Mouse (Mus musculus) E14TG2a.4 (cell line): Measurements from ENCODE around the gene Cass4.

Experiments
- H3K27me3 ChIP-seq: 2 replicates; pipeline ENCODE4 v1.6.1; 2014; ENCODE audit warnings: low read length, control low read depth; ENCODE audit not compliant: insufficient read depth
- H3K36me3 ChIP-seq: 2 replicates; pipeline ENCODE4 v1.6.1; 2014; ENCODE audit warnings: low read length, control low read depth; ENCODE audit not compliant: insufficient read depth
- H3K4me1 ChIP-seq: replicated peaks from 2 replicates; pipeline ENCODE4 v1.6.1; 2014; ENCODE audit warnings: low read depth, low read length, control low read depth
- H3K4me3 ChIP-seq: replicated peaks from 2 replicates; pipeline ENCODE4 v1.5.1; 2014; ENCODE audit warnings: mild to moderate bottlenecking, low read length
- H3K9me3 ChIP-seq: 2 replicates; pipeline ENCODE4 v1.6.1; 2014; ENCODE audit warnings: low read length, control low read depth
- CTCF ChIP-seq: conservative IDR thresholded peaks from 2 replicates; pipeline ENCODE4 v1.5.1; 2014; ENCODE audit warnings: low read length
- NANOG ChIP-seq: IDR thresholded peaks from 2 replicates; pipeline ENCODE4 v1.6.1; 2014; ENCODE audit warnings: borderline replicate concordance, low read length, mixed read lengths
- POU5F1 ChIP-seq: IDR thresholded peaks from 2 replicates; pipeline ENCODE4 v1.6.1; 2014; ENCODE audit warnings: low read length, borderline replicate concordance

Gene Cass4

GRCm38 (mm10) chr2:172439843-172440639 lies 46.4 kb downstream of the Cass4 start, which contains the start of gene Rtf2:
TSS of gene Rtf2 (plus strand) at chr2:172440556.
- Histone ChIP-seq H3K4me1 (peaks cover 27% of the 10 kb centered on the region), H3K9me3 (no peaks in the 10 kb centered on the region), H3K4me3 (peak within 1 kb of the TSS; percentile 92), H3K27me3 (no peaks in the 10 kb centered on the region), H3K36me3 (peaks cover 12% of the 10 kb centered on the region)
- TF ChIP-seq CTCF (no peak), POU5F1 (no peak), NANOG (no peak)

DNA sequence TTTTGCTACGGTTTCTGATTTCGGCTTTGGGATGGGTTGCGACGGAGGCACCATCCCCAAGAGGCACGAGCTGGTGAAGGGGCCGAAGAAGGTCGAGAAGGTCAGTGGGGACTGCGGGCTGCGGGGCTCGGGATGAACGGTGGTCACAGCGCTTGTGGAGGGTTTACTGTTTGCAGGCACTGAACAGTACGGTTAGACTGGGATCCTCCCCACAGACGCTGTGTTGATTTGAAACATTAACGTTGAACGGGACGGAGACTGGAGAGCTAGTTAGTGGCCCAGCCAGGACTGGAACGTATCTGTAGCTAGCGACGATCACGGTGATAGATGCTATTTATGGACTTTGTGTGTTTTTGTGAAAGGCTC lies 47.0 kb downstream of the Cass4 start:
- Histone ChIP-seq H3K4me3 (peak overlapping the region; percentile 92), H3K4me1 (peaks cover 27% of the 10 kb centered on the region), H3K36me3 (peaks cover 16% of the 10 kb centered on the region), H3K9me3 (no peaks in the 10 kb centered on the region), H3K27me3 (no peaks in the 10 kb centered on the region)
- TF ChIP-seq NANOG: no peak
- TF ChIP-seq CTCF: no peak

- Histone ChIP-seq H3K27me3 (no peaks in the 10 kb centered on the region), H3K36me3 (peaks cover 22% of the 10 kb centered on the region), H3K4me1 (peaks cover 27% of the 10 kb centered on the region), H3K4me3 (peak overlapping the region; percentile 92), H3K9me3 (no peaks in the 10 kb centered on the region)
- TF ChIP-seq CTCF (no peak), POU5F1 (no peak), NANOG (no peak)
These were observed 47.6 kb downstream of the Cass4 start for GRCm38 (mm10) chr2:172441176-172441575.

GRCm38 (mm10) chr2:172445617-172446016 lies 52.0 kb downstream of the Cass4 start:
- H3K9me3 ChIP-seq: no peaks in the 10 kb centered on the region
- H3K36me3 ChIP-seq: peaks cover 66% of the 10 kb centered on the region
- peaks cover 27% of the 10 kb centered on the region for H3K4me1 ChIP-seq
- TF ChIP-seq POU5F1: no peak
- TF ChIP-seq CTCF: no peak
- no peak for TF ChIP-seq NANOG
- no peak overlapping the region for H3K4me3 ChIP-seq
- no peaks in the 10 kb centered on the region for H3K27me3 ChIP-seq

DNA sequence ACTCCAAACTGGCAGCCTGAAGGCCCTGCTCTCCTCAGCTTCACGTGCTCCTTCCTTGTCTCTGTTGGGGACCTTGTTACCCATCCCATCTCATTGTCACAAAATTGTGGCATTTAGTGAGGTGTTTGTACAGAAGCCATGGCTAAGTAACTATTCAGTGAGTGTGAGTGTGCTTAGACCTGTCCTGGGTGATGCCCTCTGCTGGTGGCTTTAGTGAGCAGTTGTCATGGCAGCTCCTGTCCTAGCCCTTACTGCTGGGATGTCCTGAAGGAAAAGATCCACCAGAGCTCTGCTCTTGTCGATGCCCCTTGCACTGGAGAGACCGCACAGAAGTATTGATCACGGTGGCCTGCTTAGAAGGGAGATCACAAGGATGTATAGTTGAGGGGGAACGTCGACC lies 53.7 kb downstream of the Cass4 start:
- Histone ChIP-seq H3K9me3 (no peaks in the 10 kb centered on the region), H3K36me3 (peaks cover 83% of the 10 kb centered on the region), H3K27me3 (no peaks in the 10 kb centered on the region), H3K4me1 (peaks cover 17% of the 10 kb centered on the region), H3K4me3 (no peak overlapping the region)
- TF ChIP-seq POU5F1: no peak
- peak; percentile 30 for TF ChIP-seq CTCF

- peaks cover 93% of the 10 kb centered on the region for H3K36me3 ChIP-seq
- peaks cover 16% of the 10 kb centered on the region for H3K4me1 ChIP-seq
- no peaks in the 10 kb centered on the region for H3K9me3 ChIP-seq
- no peaks in the 10 kb centered on the region for H3K27me3 ChIP-seq
- no peak overlapping the region for H3K4me3 ChIP-seq
- TF ChIP-seq NANOG: no peak
- no peak for TF ChIP-seq POU5F1
- no peak for TF ChIP-seq CTCF
These were observed 54.7 kb downstream of the Cass4 start for GRCm38 (mm10) chr2:172448329-172448728.

DNA sequence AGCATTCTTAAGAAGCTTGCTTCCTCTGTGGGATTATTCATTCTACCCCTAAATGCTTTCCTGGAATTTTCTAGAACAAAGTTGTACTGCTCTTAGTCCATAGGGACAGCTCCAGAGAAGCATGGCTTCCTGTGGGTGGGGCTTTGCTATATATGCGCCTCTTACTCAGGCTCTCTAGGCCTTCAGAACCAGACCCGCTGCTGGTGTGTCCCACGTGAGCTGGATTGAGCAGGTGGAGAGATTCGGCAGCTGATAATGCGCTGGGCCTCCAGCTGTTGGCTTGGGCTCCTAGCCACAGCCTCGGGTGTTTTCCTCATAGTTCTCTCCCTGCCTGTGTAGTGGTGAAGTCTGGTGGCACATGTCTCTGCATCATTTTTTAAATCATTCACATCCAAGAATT lies 57.0 kb downstream of the Cass4 start:
- TF ChIP-seq CTCF (no peak), POU5F1 (no peak), NANOG (no peak)
- no peaks in the 10 kb centered on the region for H3K27me3 ChIP-seq
- H3K36me3 ChIP-seq: peaks cover 98% of the 10 kb centered on the region
- peaks cover 12% of the 10 kb centered on the region; the same call in 1 of the 2 replicates for H3K4me1 ChIP-seq
- no peaks in the 10 kb centered on the region for H3K9me3 ChIP-seq
- no peak overlapping the region for H3K4me3 ChIP-seq

DNA sequence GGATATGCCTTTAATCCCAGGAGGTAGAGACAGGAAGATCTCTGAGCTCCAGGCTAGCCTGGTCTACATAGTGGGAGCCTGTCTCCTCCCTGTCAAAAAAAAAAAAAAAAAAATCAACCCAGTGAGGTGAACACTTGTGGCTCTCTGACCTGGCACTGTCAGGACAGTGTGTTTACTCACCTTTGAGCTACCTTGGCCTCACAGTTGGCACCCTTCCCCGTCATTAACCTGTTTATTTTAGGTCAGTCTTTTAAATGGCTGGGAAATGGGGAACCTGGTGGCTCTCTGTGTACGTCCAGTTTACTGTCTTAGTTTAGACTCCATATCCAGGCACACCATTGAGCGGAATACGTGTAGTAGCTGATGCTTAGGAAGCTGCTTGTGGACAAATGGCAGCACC lies 58.4 kb downstream of the Cass4 start:
- Histone ChIP-seq H3K27me3 (no peaks in the 10 kb centered on the region), H3K9me3 (no peaks in the 10 kb centered on the region), H3K36me3 (peaks cover 98% of the 10 kb centered on the region), H3K4me1 (peaks cover 12% of the 10 kb centered on the region; the same call in 1 of the 2 replicates), H3K4me3 (no peak overlapping the region)
- TF ChIP-seq CTCF (no peak), NANOG (no peak), POU5F1 (no peak)

GRCm38 (mm10) chr2:172452458-172452857 lies 58.9 kb downstream of the Cass4 start:
- H3K27me3 ChIP-seq: no peaks in the 10 kb centered on the region
- TF ChIP-seq NANOG (no peak), CTCF (no peak), POU5F1 (no peak)
- peaks cover 98% of the 10 kb centered on the region for H3K36me3 ChIP-seq
- H3K9me3 ChIP-seq: no peaks in the 10 kb centered on the region
- peaks cover 11% of the 10 kb centered on the region; the same call in 1 of the 2 replicates for H3K4me1 ChIP-seq
- no peak overlapping the region for H3K4me3 ChIP-seq
